Mouse (Mus musculus) heart, postnatal 0 days (tissue): ENCODE results near the gene Cd5l.

Experiments
- CTCF ChIP-seq: IDR thresholded peaks from 2 replicates; pipeline ENCODE4 v1.5.1; 2016; ENCODE audit warnings: antibody characterized with exemption, control low read depth, low read depth
- EP300 ChIP-seq: IDR thresholded peaks from 2 replicates; pipeline ENCODE4 v1.6.1; 2016; ENCODE audit warnings: antibody characterized with exemption, low read depth

GRCm38 (mm10) chr3:87357581-87357980, at the start of gene Cd5l:
- TF ChIP-seq CTCF (no peak), EP300 (no peak)
